Mouse (Mus musculus) CH12.LX (cell line): ENCODE results near the gene Itpr1. TPM values are rescaled to one million over a fixed set of nuclear protein-coding genes. Genes with fewer than 3 reads are reported as not detected.

Source experiments
- DNase-seq: peaks from one replicate; pipeline ENCODE4 v3.0.0-alpha.2; 2013; ENCODE audit errors: extremely low read depth
- H3K27ac ChIP-seq: 2 replicates; pipeline ENCODE4 v1.5.1; 2012; ENCODE audit warnings: low read depth, mild to moderate bottlenecking, control low read depth, moderate library complexity; ENCODE audit not compliant: insufficient read depth
- H3K27me3 ChIP-seq: replicated peaks from 2 replicates; pipeline ENCODE3; 2012; ENCODE audit warnings: inconsistent platforms
- H3K36me3 ChIP-seq, 2 experiments: replicated peaks in 1 of 2; 2 replicates each; pipeline versions ENCODE3 to v1.6.1; 2012; ENCODE audit warnings: inconsistent platforms in 1 of 2, low read length in 1 of 2, mild to moderate bottlenecking in 1 of 2, mixed read lengths in 1 of 2, moderate library complexity in 1 of 2; ENCODE audit not compliant: control insufficient read depth in 1 of 2, insufficient read depth in 1 of 2
- H3K4me1 ChIP-seq, 2 experiments: 2 replicates each; pipeline ENCODE4 v1.6.1; 2012; ENCODE audit warnings: inconsistent platforms in 1 of 2, moderate library complexity in 1 of 2; ENCODE audit not compliant: insufficient read depth in 2 of 2, control insufficient read depth in 1 of 2
- H3K4me2 ChIP-seq: 2 replicates; pipeline ENCODE4 v1.6.1; 2012; ENCODE audit warnings: low read depth, mild to moderate bottlenecking, control low read depth; ENCODE audit not compliant: poor library complexity, insufficient read depth, severe bottlenecking
- H3K4me3 ChIP-seq, 3 experiments: fragments of 150-350 bp in 1 of 3; sonication (generic) in 1 of 3; replicated peaks in 1 of 3; 2 replicates each; pipeline versions ENCODE3 to v1.5.1; 2011 to 2012; ENCODE audit warnings: low read depth in 2 of 3, low read length in 2 of 3, mild to moderate bottlenecking in 2 of 3, moderate library complexity in 2 of 3, control low read depth in 1 of 3, improper control_type of control experiment in 1 of 3, inconsistent platforms in 1 of 3, mixed read lengths in 1 of 3; ENCODE audit not compliant: poor library complexity in 1 of 3
- H3K79me2 ChIP-seq: replicated peaks from 2 replicates; pipeline ENCODE4 v1.6.1; 2012; ENCODE audit warnings: mild to moderate bottlenecking, moderate library complexity; ENCODE audit not compliant: control insufficient read depth, poor library complexity, insufficient read depth, severe bottlenecking; ENCODE audit errors: extremely low read depth
- H3K9ac ChIP-seq: 2 replicates; pipeline ENCODE4 v1.6.1; 2012; ENCODE audit warnings: low read depth, mild to moderate bottlenecking, control low read depth, moderate library complexity; ENCODE audit not compliant: insufficient read depth
- H3K9me3 ChIP-seq: replicated peaks from 2 replicates; pipeline ENCODE3; 2012; ENCODE audit warnings: low read length, inconsistent platforms, mixed read lengths
- BHLHE40 ChIP-seq: IDR thresholded peaks from 2 replicates; pipeline ENCODE4 v1.6.1; 2011; ENCODE audit warnings: mild to moderate bottlenecking, low read depth, low read length, improper control_type of control experiment
- CHD1 ChIP-seq: IDR thresholded peaks from 2 replicates; pipeline ENCODE4 v1.6.1; 2012; ENCODE audit warnings: low read depth, low read length, improper control_type of control experiment, inconsistent platforms
- CTCF ChIP-seq, 2 experiments: IDR thresholded peaks in 1 of 2; conservative IDR thresholded peaks in 1 of 2; 2 replicates each; pipeline ENCODE4 v1.5.1; 2011 to 2012; ENCODE audit warnings: low read depth in 2 of 2, low read length in 2 of 2, improper control_type of control experiment in 1 of 2, inconsistent platforms in 1 of 2, mild to moderate bottlenecking in 1 of 2, moderate library complexity in 1 of 2
- E2F4 ChIP-seq: IDR thresholded peaks from 2 replicates; pipeline ENCODE4 v1.6.1; 2011; ENCODE audit warnings: low read depth, low read length, improper control_type of control experiment; ENCODE audit not compliant: insufficient replicate concordance
- EP300 ChIP-seq: IDR thresholded peaks from 2 replicates; pipeline ENCODE4 v1.6.1; 2011; ENCODE audit warnings: low read length, improper control_type of control experiment
- GABPA ChIP-seq: IDR thresholded peaks from 2 replicates; pipeline ENCODE4 v1.6.1; 2012; ENCODE audit warnings: low read depth, low read length, improper control_type of control experiment, inconsistent platforms; ENCODE audit not compliant: insufficient replicate concordance
- HCFC1 ChIP-seq: IDR thresholded peaks from 2 replicates; pipeline ENCODE4 v1.6.1; 2012; ENCODE audit warnings: low read depth, mild to moderate bottlenecking, inconsistent platforms, low read length, improper control_type of control experiment
- KAT2A ChIP-seq: IDR thresholded peaks from 2 replicates; pipeline ENCODE4 v1.6.1; 2012; ENCODE audit warnings: low read length, improper control_type of control experiment, inconsistent platforms; ENCODE audit not compliant: insufficient replicate concordance
- MAFK ChIP-seq: IDR thresholded peaks from 2 replicates; pipeline ENCODE4 v1.6.1; 2011; ENCODE audit warnings: low read length, improper control_type of control experiment; ENCODE audit not compliant: insufficient replicate concordance
- MAZ ChIP-seq: IDR thresholded peaks from 2 replicates; pipeline ENCODE4 v1.6.1; 2012; ENCODE audit warnings: low read depth, mild to moderate bottlenecking, inconsistent platforms, low read length, improper control_type of control experiment, moderate library complexity
- MEF2A ChIP-seq: IDR thresholded peaks from 2 replicates; pipeline ENCODE4 v1.6.1; 2014; ENCODE audit warnings: low read depth, mild to moderate bottlenecking, inconsistent platforms, low read length, improper control_type of control experiment, borderline replicate concordance
- MYC ChIP-seq: IDR thresholded peaks from 2 replicates; pipeline ENCODE4 v1.6.1; 2011; ENCODE audit warnings: low read depth, mild to moderate bottlenecking, improper control_type of control experiment, low read length
- NELFE ChIP-seq: IDR thresholded peaks from 2 replicates; pipeline ENCODE4 v1.6.1; 2011; ENCODE audit warnings: low read depth, low read length, improper control_type of control experiment
- POLR2A ChIP-seq: IDR thresholded peaks from 2 replicates; pipeline ENCODE4 v1.6.1; 2011; ENCODE audit warnings: low read depth, mild to moderate bottlenecking, improper control_type of control experiment, low read length
- SIN3A ChIP-seq: IDR thresholded peaks from 2 replicates; pipeline ENCODE4 v1.6.1; 2012; ENCODE audit warnings: low read length, improper control_type of control experiment, inconsistent platforms
- TBP ChIP-seq: conservative IDR thresholded peaks from 2 replicates; pipeline ENCODE4 v1.6.1; 2011; ENCODE audit warnings: low read depth, low read length, improper control_type of control experiment
- TCF12 ChIP-seq: IDR thresholded peaks from 2 replicates; pipeline ENCODE4 v1.6.1; 2014; ENCODE audit warnings: low read depth, mild to moderate bottlenecking, inconsistent platforms, low read length, improper control_type of control experiment
- UBTF ChIP-seq: IDR thresholded peaks from 2 replicates; pipeline ENCODE4 v1.6.1; 2012; ENCODE audit warnings: low read depth, mild to moderate bottlenecking, inconsistent platforms, low read length, improper control_type of control experiment, moderate library complexity
- USF1 ChIP-seq: IDR thresholded peaks from 2 replicates; pipeline ENCODE4 v1.6.1; 2014; ENCODE audit warnings: low read depth, mild to moderate bottlenecking, inconsistent platforms, low read length, improper control_type of control experiment
- ZC3H11A ChIP-seq: IDR thresholded peaks from 2 replicates; pipeline ENCODE4 v1.6.1; 2012; ENCODE audit warnings: low read depth, mild to moderate bottlenecking, inconsistent platforms, low read length, improper control_type of control experiment
- ZKSCAN1 ChIP-seq: IDR thresholded peaks from 2 replicates; pipeline ENCODE4 v1.6.1; 2012; ENCODE audit warnings: low read depth, inconsistent platforms, low read length, improper control_type of control experiment, borderline replicate concordance
- ZNF384 ChIP-seq: IDR thresholded peaks from 2 replicates; pipeline ENCODE4 v1.6.1; 2012; ENCODE audit warnings: low read depth, low read length, improper control_type of control experiment, inconsistent platforms
- dilution Hi-C: fragments of 300-500 bp; cut with MboI; formaldehyde crosslinking; loops from 2 replicates; pipeline ENCODE4 v1.14.3; 2020; ENCODE audit warnings: low sequenced_read_pairs; ENCODE audit not compliant: extremely low pct_unique_long_range_greater_than_20kb, extremely low pct_ligation_motif_present
- in situ Hi-C: fragments of 300-500 bp; cut with MboI; formaldehyde crosslinking; loops from 3 replicates; pipeline ENCODE4 v1.14.3; 2019; ENCODE audit warnings: low sequenced_read_pairs, low pct_ligation_motif_present, low pct_unique_long_range_greater_than_20kb, mixed read lengths
- polyA plus RNA-seq: library from polyadenylated mRNA; unstranded; fragments of >175 nt; gene quantifications from 2 replicates; pipeline ENCODE4 v1.2.1, GENCODE M21; 2012; ENCODE audit warnings: low read depth; ENCODE audit not compliant: insufficient read length
- total RNA-seq, 2 experiments: library from RNA; depleted of rRNA; stranded (reverse); fragments of 300-350 nt in 1 of 2; fragments of >200 nt in 1 of 2; gene quantifications; 2 replicates each; pipeline ENCODE4 v1.2.3; 2012 to 2014

Itpr1 gene
- total and polyA plus RNA-seq, 3 experiments: 42.8 to 73.1 (median 53.4) TPM

DNA sequence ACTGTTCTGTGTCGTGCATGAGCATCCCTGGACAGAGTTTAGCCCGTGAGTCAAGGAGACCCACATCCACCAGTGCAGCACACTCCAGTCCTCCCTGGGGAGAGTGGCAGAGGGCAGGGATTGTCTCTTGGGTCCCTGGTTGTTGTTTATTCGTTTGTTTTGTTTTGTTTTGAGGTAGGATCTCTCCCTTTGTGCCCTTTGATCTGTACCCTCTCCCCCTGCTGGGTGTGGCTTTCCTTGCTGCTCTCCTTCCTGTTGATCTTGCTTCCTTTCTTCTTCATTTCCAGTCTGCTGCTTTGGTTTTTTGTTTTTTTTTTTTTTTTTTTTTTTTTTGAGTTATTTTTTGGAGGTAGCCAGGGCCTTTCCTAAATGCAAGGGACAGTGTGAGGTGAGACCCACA is 299.2 kb downstream of the Itpr1 start:
- in situ Hi-C loops: no loop called here
- Histone ChIP-seq H3K4me3 (no peak overlapping the region), H3K27me3 (no peaks in the 10 kb centered on the region), H3K4me2 (no peak overlapping the region), H3K36me3 (peaks cover 47 to 90% of the 10 kb centered on the region in 2 experiments), H3K4me1 (peaks cover 2 to 14% of the 10 kb centered on the region in 2 experiments; a peak in 3 of 4 replicates), H3K79me2 (no peaks in the 10 kb centered on the region), H3K9me3 (no peaks in the 10 kb centered on the region), H3K9ac (no peak overlapping the region), H3K27ac (no peak overlapping the region)
- TF ChIP-seq E2F4 (no peak), ZC3H11A (no peak), CTCF (conservative IDR thresholded peaks at IDR 0.05 in 1 of 2, IDR thresholded peaks at IDR 0.05 in 1 of 2; ENCODE audit: low read depth in 2 of 2, low read length in 2 of 2) (no peak), UBTF (no peak), MAFK (no peak), TBP (no peak), ZNF384 (no peak), MEF2A (no peak), USF1 (no peak), BHLHE40 (no peak), SIN3A (no peak), EP300 (no peak), POLR2A (no peak)
- dilution Hi-C loops: no loop called here
- no peak for DNase-seq

DNA sequence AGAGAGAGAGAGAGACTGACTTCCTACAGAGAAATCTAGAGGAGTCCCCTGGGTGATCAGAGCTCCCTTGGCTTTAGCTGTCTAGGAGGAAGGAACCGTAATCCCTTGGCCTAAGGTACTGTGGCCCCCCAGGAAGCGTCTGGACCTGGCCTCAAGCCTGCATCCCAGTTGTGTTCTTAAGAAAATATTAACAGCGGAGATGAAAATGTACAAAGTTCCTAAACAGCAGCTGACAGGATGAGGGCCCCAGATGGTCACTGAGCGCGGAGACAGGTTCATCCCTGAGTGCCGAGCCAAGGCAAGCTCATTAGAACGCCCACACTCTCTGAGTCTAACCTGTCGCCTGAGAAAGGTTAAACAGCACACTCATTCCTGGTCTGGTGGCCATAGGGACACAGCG is 300.1 kb downstream of the Itpr1 start:
- no peak for TF ChIP-seq USF1
- no peak for TF ChIP-seq HCFC1
- no peak for TF ChIP-seq MEF2A
- TF ChIP-seq MYC: no peak
- TF ChIP-seq TCF12: no peak
- TF ChIP-seq GABPA: no peak
- TF ChIP-seq MAZ: no peak
- TF ChIP-seq ZKSCAN1: no peak
- no peak for TF ChIP-seq UBTF
- TF ChIP-seq CHD1: no peak
- no peak for TF ChIP-seq SIN3A
- no peak for TF ChIP-seq E2F4
- TF ChIP-seq ZNF384: no peak
- TF ChIP-seq KAT2A: no peak
- no peak for TF ChIP-seq NELFE
- TF ChIP-seq CTCF (conservative IDR thresholded peaks at IDR 0.05 in 1 of 2, IDR thresholded peaks at IDR 0.05 in 1 of 2; ENCODE audit: low read depth in 2 of 2, low read length in 2 of 2): no peak
- dilution Hi-C loops: no loop called here
- DNase-seq: no peak

More for the DNA sequence above, 300.1 kb downstream of the Itpr1 start:
- no peak overlapping the region for H3K9ac ChIP-seq
- H3K4me2 ChIP-seq: no peak overlapping the region
- H3K27me3 ChIP-seq: no peaks in the 10 kb centered on the region
- no peak overlapping the region for H3K4me3 ChIP-seq
- H3K79me2 ChIP-seq: no peaks in the 10 kb centered on the region
- H3K27ac ChIP-seq: no peak overlapping the region
- in situ Hi-C loops: no loop called here
- peaks cover 2 to 5% of the 10 kb centered on the region in 2 experiments; a peak in 2 of 4 replicates for H3K4me1 ChIP-seq
- peaks cover 56 to 91% of the 10 kb centered on the region in 2 experiments for H3K36me3 ChIP-seq
- no peaks in the 10 kb centered on the region for H3K9me3 ChIP-seq
